Mouse (Mus musculus) mouse trophoblast stem cell (cell line): ENCODE measurements at regions not wholly inside any gene's neighbourhood (a gene's known extent, or its start where the extent isn't known, plus 50 kb on each side); places are given as distances from the start of the nearest gene placed in this dataset.
"Not testable (repeated sequence)": the region's sequence is repeated elsewhere in the genome, so short reads cannot be mapped to it uniquely, and the experiment has no call there.

ENCODE experiments used
- in situ Hi-C, 2 experiments: fragments of 300-500 bp; cut with MseI, MboI; formaldehyde crosslinking; loops; 2 replicates in 1 of 2; 3 replicates in 1 of 2; pipeline ENCODE4 v1.15.1; 2025

GRCm38 (mm10) chr3:124156255-124156654 lies 164.4 kb upstream of the Tram1l1 start:
- in situ Hi-C loops, result no loop called here

- in situ Hi-C loops, result no loop called here
These were observed 162.6 kb upstream of the Tram1l1 start for GRCm38 (mm10) chr3:124157858-124158655.

- in situ Hi-C loops, result not testable (repeated sequence)
These were observed 127.3 kb upstream of the Tram1l1 start for GRCm38 (mm10) chr3:124193331-124193730.

DNA sequence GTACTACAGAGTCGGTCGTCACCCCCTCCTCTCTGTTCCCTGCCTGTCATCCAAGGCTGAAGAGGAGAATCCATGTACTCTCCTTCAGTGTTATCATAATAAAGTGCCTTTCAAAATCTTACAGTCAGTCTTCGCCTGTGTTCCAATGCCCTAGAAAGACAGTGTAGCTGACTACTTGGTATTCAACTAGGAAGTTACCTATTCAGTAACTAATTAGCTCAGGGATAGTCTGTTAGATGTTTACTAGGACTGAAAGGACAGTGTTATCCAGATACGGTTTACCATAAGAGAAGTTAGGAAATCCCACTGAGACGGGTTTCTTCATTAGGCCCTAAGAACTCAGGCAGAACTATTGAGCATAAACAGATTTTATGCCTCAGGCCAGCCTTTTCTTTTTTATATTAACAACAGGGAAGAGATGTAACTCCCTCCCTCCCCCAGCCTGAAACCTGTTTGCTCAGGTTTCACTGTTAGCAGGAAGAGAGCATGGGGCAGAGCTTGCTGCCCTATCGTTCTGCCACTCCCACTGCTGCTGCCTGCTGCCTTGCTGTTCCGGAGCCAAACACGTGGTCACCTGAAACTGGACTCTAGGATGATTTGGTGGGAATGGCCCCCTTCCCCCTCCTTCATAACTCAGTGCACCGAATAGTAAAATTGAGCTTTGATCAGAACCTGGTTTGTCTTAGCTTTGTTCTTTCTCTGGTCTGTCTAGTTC lies 120.3 kb upstream of the Tram1l1 start:
- in situ Hi-C loops, result not testable (repeated sequence)

DNA sequence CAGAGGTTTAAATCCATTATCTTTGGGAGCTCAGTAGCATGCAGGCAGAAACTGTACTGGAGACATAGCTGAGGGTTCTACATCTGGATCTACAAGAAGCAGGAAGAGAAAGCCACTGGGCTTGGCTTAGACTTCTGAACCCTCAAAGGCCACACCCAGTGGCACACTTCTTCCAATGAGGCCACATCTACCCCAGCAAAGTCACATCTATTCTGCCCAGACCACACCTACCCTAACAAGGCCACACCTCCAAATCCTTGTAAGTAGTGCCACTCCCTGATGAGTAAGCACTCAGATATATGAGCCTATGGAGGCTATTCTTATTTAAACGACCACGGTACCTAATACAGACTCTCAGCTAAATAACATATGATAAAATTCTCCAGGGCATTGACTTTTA lies 103.5 kb upstream of the Tram1l1 start:
- in situ Hi-C loops, result no loop called here

DNA sequence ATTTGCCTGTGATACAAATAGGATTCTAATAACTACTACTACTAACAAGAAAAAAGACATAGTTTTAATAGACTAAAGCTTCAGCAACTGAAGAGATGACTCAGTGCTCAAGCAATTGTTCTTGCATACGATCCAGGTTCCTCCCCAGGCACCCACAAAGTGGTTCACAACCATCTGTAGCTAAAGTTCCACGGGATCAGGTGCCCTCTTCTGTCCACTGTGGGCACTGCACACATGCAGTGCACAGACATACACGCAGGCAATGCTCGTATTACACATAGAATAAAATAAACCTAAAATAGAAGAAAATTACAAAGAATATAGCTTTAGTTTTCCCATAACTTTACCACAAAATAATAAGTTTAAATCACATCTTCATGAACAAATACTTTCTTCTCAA lies 94.7 kb upstream of the Tram1l1 start:
- in situ Hi-C loops, result no loop called here

- in situ Hi-C loops, result no loop called here
These were observed 93.0 kb upstream of the Tram1l1 start for GRCm38 (mm10) chr3:124227701-124228100.

DNA sequence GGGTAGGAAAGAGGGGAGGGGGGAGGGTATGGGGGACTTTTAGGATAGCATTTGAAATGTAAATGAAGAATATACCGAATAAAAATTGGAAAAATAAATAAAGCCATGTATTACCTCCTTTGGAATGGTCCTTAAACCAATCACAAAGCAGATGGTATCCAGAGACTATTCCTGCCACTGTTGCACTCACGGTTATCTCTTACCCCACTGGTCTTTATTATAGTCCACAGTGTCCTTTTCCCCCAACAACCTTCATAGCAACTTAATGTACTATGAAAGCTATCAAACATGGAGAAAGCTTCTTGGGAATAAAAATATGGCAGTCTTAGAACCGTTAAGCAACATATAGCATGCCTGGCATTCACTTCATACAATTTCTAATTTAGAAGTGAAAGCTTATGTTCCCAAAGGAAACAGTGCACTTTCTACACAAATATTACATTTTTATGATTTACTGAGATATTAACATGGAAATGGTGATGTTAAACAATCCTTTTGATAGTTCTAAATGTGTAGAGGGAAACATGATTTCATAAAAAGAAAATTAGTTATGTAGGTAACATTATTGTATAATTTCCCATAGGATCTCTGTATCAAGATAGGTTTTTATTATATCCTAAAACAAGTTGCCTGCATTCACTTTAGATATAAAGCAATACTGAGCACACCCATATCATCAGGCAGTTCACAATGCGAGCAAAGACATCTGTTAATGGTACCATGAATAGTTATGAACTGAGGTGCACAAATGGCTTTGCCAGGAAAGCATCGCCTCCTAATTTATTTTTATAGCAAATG lies 79.5 kb upstream of the Tram1l1 start:
- in situ Hi-C loops, result no loop called here

DNA sequence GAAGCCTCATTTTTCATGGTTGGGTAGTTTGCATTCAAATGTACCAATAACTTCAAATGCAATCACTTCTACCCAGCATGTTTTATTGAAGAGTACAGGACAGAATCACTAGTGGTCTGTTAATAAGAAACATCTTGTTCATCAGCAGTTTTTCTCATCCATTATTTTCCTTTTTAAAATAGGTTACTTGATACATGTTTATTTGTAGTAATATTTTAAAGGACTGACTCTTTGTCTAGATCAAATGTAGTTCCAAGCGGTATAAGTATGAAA lies 79.0 kb upstream of the Tram1l1 start:
- in situ Hi-C loops, result no loop called here

- in situ Hi-C loops, result loop anchor here in 1 of 2 experiments (10.0 to 25.0 kb wide), 2 partner anchors 475 to 737 kb away; no protein-coding TSS in a partner anchor
These were observed 58.5 kb upstream of the Tram1l1 start for GRCm38 (mm10) chr3:124262150-124262549.

DNA sequence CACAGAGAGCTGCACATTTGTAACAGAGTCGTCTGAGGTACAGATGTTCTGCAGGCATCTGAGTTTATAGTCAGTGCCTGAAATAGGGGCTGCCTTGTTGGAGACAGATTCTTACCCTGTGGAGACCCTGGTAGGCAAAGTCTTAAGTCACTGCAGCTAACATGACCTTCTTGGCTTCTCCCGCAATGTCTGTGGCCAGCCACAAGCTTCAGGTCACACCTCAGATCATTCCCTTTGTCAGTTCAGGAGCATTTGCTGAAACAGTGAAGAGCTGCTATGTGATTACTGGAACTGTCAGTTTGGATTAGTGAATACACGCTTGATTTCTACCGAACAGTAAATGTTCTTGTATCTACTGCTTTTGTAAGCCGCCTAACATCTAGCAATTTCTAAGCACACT lies 53.8 kb upstream of the Tram1l1 start:
- in situ Hi-C loops, result loop anchor here in 1 of 2 experiments (10.0 to 25.0 kb wide), 2 partner anchors 480 to 742 kb away; no protein-coding TSS in a partner anchor

DNA sequence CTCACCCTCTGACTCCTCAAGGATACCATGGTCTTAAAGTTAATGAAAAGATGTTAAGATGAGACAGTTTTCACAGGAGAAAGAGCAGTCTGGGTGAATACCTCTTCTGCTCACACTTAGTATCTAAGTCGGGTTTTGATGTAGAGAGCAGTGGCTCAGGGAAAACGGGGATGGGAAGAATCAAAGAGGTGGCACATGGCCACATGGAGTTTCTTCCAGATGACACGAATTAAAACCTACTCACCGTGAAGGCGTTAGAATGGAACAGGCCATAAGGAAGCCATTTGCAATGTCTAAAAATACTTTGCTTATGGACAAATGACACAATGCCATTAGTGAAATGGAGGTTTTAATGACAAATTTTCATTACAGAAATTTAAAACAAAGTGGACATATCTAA lies 50.1 kb upstream of the Tram1l1 start:
- in situ Hi-C loops, result loop anchor here (10.0 to 25.0 kb wide), 2 partner anchors 483 to 756 kb away; no protein-coding TSS in a partner anchor
